ENCODE assay signal across 27 mouse cellular contexts in the genomic region with DNA sequence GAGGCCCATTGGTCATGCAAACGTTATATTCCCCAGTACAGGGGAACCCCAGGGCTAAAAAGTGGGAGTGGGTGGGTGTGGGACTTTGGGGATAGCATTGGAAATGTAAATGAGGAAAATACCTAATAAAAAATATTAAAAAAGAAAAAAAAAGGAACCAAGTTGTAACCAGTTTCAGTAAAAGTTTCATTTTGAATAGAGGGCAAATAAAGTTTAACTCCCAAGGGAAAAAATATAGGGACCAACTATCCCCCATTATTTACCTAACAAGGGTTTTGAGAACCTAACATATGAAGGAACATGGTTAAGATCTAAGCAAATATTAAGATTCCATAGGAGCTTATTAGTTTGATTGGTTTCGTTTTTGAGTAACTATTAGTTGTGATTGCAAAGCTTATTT.
"Had no signal": no experiment of that assay in that cellular context is flagged by ENCODE, and none has a peak within 500 bp of the region (broad histone marks: within the 10 kb centered on the region; RNA-seq: fewer than 3 reads in every experiment).

No protein-coding gene starts in this region.

- H3K4me3 ChIP-seq: embryonic facial prominence, embryonic 10.5 days; embryonic facial prominence, embryonic 12.5 days; embryonic facial prominence, embryonic 13.5 days; embryonic facial prominence, embryonic 15.5 days; erythroblast, embryonic 14.5 days; forebrain, embryonic 10.5 days; forebrain, embryonic 12.5 days; forebrain, embryonic 13.5 days; forebrain, embryonic 15.5 days; gastrocnemius, adult 2 months; heart, adult 2 months had no signal

- H3K4me1 ChIP-seq: embryonic facial prominence, embryonic 10.5 days; embryonic facial prominence, embryonic 12.5 days; embryonic facial prominence, embryonic 13.5 days; embryonic facial prominence, embryonic 15.5 days; forebrain, embryonic 10.5 days; forebrain, embryonic 12.5 days had no signal

- H3K9me3 ChIP-seq: embryonic facial prominence, embryonic 10.5 days; embryonic facial prominence, embryonic 12.5 days; embryonic facial prominence, embryonic 13.5 days; embryonic facial prominence, embryonic 15.5 days; forebrain, embryonic 10.5 days; forebrain, embryonic 12.5 days; forebrain, embryonic 13.5 days; forebrain, embryonic 15.5 days had no signal

- DNase-seq: cerebellum, adult 9-10 months; cerebellum, adult 9-11 months; cerebellum, postnatal 10 days; cerebellum, postnatal 14 days; cerebellum, postnatal 25 days; cerebellum, postnatal 36 days; embryo, embryonic 11 days; forebrain, postnatal 0 days; gastrocnemius, adult 2 months; gastrocnemius, postnatal 10 days; gastrocnemius, postnatal 14 days; gastrocnemius, postnatal 25 days; gastrocnemius, postnatal 36 days; heart, adult 11 months; heart, adult 18-20 months; heart, adult 2 months had no signal

- ATAC-seq: forebrain, embryonic 13.5 days; forebrain, embryonic 14.5 days; forebrain, embryonic 15.5 days; forebrain, embryonic 16.5 days; forebrain, postnatal 0 days had no signal

- H3K4me2 ChIP-seq: embryonic facial prominence, embryonic 12.5 days; embryonic facial prominence, embryonic 13.5 days; embryonic facial prominence, embryonic 15.5 days; forebrain, embryonic 12.5 days; forebrain, embryonic 13.5 days; forebrain, embryonic 15.5 days had no signal

- H3K27me3 ChIP-seq: embryonic facial prominence, embryonic 12.5 days; embryonic facial prominence, embryonic 13.5 days; embryonic facial prominence, embryonic 15.5 days; forebrain, embryonic 12.5 days; forebrain, embryonic 13.5 days; forebrain, embryonic 15.5 days had no signal

- H3K27ac ChIP-seq: embryonic facial prominence, embryonic 10.5 days; embryonic facial prominence, embryonic 12.5 days; embryonic facial prominence, embryonic 13.5 days; embryonic facial prominence, embryonic 15.5 days; forebrain, embryonic 10.5 days; forebrain, embryonic 12.5 days; forebrain, embryonic 13.5 days; forebrain, embryonic 15.5 days; gastrocnemius, adult 2 months; heart, adult 2 months had no signal

- H3K9ac ChIP-seq: embryonic facial prominence, embryonic 12.5 days; embryonic facial prominence, embryonic 13.5 days; embryonic facial prominence, embryonic 15.5 days; forebrain, embryonic 12.5 days; forebrain, embryonic 13.5 days; forebrain, embryonic 15.5 days; forebrain, postnatal 0 days had no signal

- H3K36me3 ChIP-seq: embryonic facial prominence, embryonic 10.5 days; embryonic facial prominence, embryonic 12.5 days; embryonic facial prominence, embryonic 13.5 days; embryonic facial prominence, embryonic 15.5 days; forebrain, embryonic 10.5 days; forebrain, embryonic 12.5 days; forebrain, embryonic 15.5 days had no signal
